Mouse (Mus musculus): ENCODE results near the gene Ralb. TPM values are rescaled to one million over a fixed set of nuclear protein-coding genes. Genes with fewer than 3 reads are reported as not detected.

Ralb gene
- polyA plus RNA-seq, 1 experiment, result 26.0 TPM

DNA sequence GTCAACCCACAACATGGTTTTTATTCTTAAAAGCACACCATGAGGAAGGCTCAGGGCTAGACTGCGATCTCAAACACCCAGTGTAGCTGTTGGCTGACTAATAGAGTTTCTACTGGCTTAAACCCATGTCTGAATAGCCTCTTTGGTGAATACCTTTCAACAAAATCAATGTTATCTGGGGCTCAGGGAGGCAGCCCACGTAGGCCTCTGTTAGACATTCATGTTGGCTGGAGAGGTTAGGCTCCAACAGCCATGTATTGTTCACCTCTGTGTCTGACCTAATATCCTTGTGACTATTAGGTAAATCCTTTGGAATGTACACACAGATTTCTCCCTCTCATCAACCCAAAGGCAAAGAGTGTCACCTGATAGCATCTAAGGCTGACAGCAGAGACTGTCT is 31.5 kb upstream of the Ralb start:
- no peak for TF ChIP-seq TCF12 (IDR thresholded peaks at IDR 0.05; ENCODE audit: insufficient read depth, poor library complexity, severe bottlenecking)
- TF ChIP-seq POLR2A (IDR thresholded peaks at IDR 0.05; ENCODE audit: insufficient read length, low read depth), result no peak
- no peak for TF ChIP-seq USF1 (IDR thresholded peaks at IDR 0.05; ENCODE audit: low read depth)
- no peak for TF ChIP-seq MAX (IDR thresholded peaks at IDR 0.05; ENCODE audit: low read depth)
- no peak for TF ChIP-seq SRF (IDR thresholded peaks at IDR 0.05; ENCODE audit: control insufficient read depth, insufficient read length, low read depth)
- no peak for TF ChIP-seq POLR2AphosphoS2 (IDR thresholded peaks at IDR 0.05; ENCODE audit: insufficient read length, low read depth)
- no peak for TF ChIP-seq MYOG (IDR thresholded peaks at IDR 0.05; ENCODE audit: control insufficient read depth in 1 of 3, insufficient read depth in 1 of 3, insufficient read length in 2 of 3, low read depth in 2 of 3)
- TF ChIP-seq TCF3 (IDR thresholded peaks at IDR 0.05; ENCODE audit: insufficient read length, low read depth), result no peak
- Histone ChIP-seq H3K4me3 (no peak overlapping the region), H3K4me2 (ENCODE audit: low read depth) (no peak overlapping the region), H3ac (ENCODE audit: control insufficient read depth, insufficient read length) (no peak overlapping the region), H3K36me3 (ENCODE audit: control insufficient read depth, insufficient read depth) (no peaks in the 10 kb centered on the region), H3K79me2 (ENCODE audit: control insufficient read depth, insufficient read depth) (no peaks in the 10 kb centered on the region), H3K27me3 (ENCODE audit: control insufficient read depth, insufficient read depth, insufficient read length) (no peaks in the 10 kb centered on the region)

DNA sequence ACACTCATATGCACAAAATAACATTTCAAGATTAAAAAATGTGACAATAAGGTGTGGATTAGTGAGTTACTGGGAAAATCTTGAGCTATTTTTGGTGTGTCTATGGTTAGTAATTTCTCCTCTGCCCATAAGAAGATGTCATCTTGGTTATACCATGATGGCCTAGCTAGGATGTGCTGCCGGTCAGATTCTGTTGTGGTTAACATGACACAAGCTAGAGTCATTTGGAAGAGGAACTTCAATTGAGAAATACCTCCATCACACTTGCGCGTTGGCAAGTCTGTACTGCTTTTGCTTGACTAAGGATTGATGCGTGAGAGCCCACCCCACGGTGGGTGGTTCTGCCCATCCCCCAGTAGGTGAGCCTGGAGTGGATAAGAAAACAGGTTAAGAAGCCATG is 29.7 kb upstream of the Ralb start:
- no peaks in the 10 kb centered on the region for H3K79me2 ChIP-seq (ENCODE audit: control insufficient read depth, insufficient read depth)
- H3K27me3 ChIP-seq (ENCODE audit: control insufficient read depth, insufficient read depth, insufficient read length), result no peaks in the 10 kb centered on the region
- H3K4me2 ChIP-seq (ENCODE audit: low read depth), result no peak overlapping the region
- H3ac ChIP-seq (ENCODE audit: control insufficient read depth, insufficient read length), result no peak overlapping the region
- H3K4me3 ChIP-seq, result no peak overlapping the region
- H3K36me3 ChIP-seq (ENCODE audit: control insufficient read depth, insufficient read depth), result no peaks in the 10 kb centered on the region
- no peak for TF ChIP-seq TCF3 (IDR thresholded peaks at IDR 0.05; ENCODE audit: insufficient read length, low read depth)
- TF ChIP-seq POLR2AphosphoS2 (IDR thresholded peaks at IDR 0.05; ENCODE audit: insufficient read length, low read depth), result no peak
- TF ChIP-seq E2F4 (IDR thresholded peaks at IDR 0.05; ENCODE audit: insufficient read depth), result no peak
- no peak for TF ChIP-seq REST (IDR thresholded peaks at IDR 0.05; ENCODE audit: insufficient read depth, insufficient read length)
- TF ChIP-seq POLR2A (IDR thresholded peaks at IDR 0.05; ENCODE audit: insufficient read length, low read depth), result no peak
- TF ChIP-seq MYOD1 (IDR thresholded peaks at IDR 0.05; ENCODE audit: control insufficient read depth in 1 of 3, insufficient read length in 2 of 3, low read depth in 2 of 3), result no peak
- TF ChIP-seq TCF12 (IDR thresholded peaks at IDR 0.05; ENCODE audit: insufficient read depth, poor library complexity, severe bottlenecking), result no peak
- TF ChIP-seq CEBPB (IDR thresholded peaks at IDR 0.05; ENCODE audit: insufficient read depth, poor library complexity, severe bottlenecking), result no peak
- no peak for TF ChIP-seq MYOG (IDR thresholded peaks at IDR 0.05; ENCODE audit: control insufficient read depth in 1 of 3, insufficient read depth in 1 of 3, insufficient read length in 2 of 3, low read depth in 2 of 3)
- TF ChIP-seq SRF (IDR thresholded peaks at IDR 0.05; ENCODE audit: control insufficient read depth, insufficient read length, low read depth), result no peak
- TF ChIP-seq MAX (IDR thresholded peaks at IDR 0.05; ENCODE audit: low read depth), result no peak
- no peak for TF ChIP-seq USF1 (IDR thresholded peaks at IDR 0.05; ENCODE audit: low read depth)

GRCm38 (mm10) chr1:119533093-119533805 is 28.7 kb upstream of the Ralb start:
- Histone ChIP-seq H3K4me2 (ENCODE audit: low read depth) (no peak overlapping the region), H3K27me3 (ENCODE audit: control insufficient read depth, insufficient read depth, insufficient read length) (no peaks in the 10 kb centered on the region)
- TF ChIP-seq TCF3 (IDR thresholded peaks at IDR 0.05; ENCODE audit: insufficient read length, low read depth), result no peak
- no peak for TF ChIP-seq POLR2A (IDR thresholded peaks at IDR 0.05; ENCODE audit: insufficient read length, low read depth)
- no peak for TF ChIP-seq CEBPB (IDR thresholded peaks at IDR 0.05; ENCODE audit: insufficient read depth, poor library complexity, severe bottlenecking)
- no peak for TF ChIP-seq E2F4 (IDR thresholded peaks at IDR 0.05; ENCODE audit: insufficient read depth)
- no peak for TF ChIP-seq MYOD1 (IDR thresholded peaks at IDR 0.05; ENCODE audit: control insufficient read depth in 1 of 3, insufficient read length in 2 of 3, low read depth in 2 of 3)
- TF ChIP-seq USF1 (IDR thresholded peaks at IDR 0.05; ENCODE audit: low read depth), result no peak
- TF ChIP-seq TCF12 (IDR thresholded peaks at IDR 0.05; ENCODE audit: insufficient read depth, poor library complexity, severe bottlenecking), result no peak

GRCm38 (mm10) chr1:119532165-119532564 is 27.6 kb upstream of the Ralb start:
- no peak for TF ChIP-seq MYOG (IDR thresholded peaks at IDR 0.05; ENCODE audit: control insufficient read depth in 1 of 3, insufficient read depth in 1 of 3, insufficient read length in 2 of 3, low read depth in 2 of 3)
- TF ChIP-seq E2F4 (IDR thresholded peaks at IDR 0.05; ENCODE audit: insufficient read depth), result no peak
- no peak for TF ChIP-seq POLR2AphosphoS2 (IDR thresholded peaks at IDR 0.05; ENCODE audit: insufficient read length, low read depth)
- TF ChIP-seq MAX (IDR thresholded peaks at IDR 0.05; ENCODE audit: low read depth), result no peak
- TF ChIP-seq SRF (IDR thresholded peaks at IDR 0.05; ENCODE audit: control insufficient read depth, insufficient read length, low read depth), result no peak
- TF ChIP-seq MYOD1 (IDR thresholded peaks at IDR 0.05; ENCODE audit: control insufficient read depth in 1 of 3, insufficient read length in 2 of 3, low read depth in 2 of 3), result no peak
- H3K79me2 ChIP-seq (ENCODE audit: control insufficient read depth, insufficient read depth), result no peaks in the 10 kb centered on the region
- H3K27me3 ChIP-seq (ENCODE audit: control insufficient read depth, insufficient read depth, insufficient read length), result no peaks in the 10 kb centered on the region
- peaks cover 7% of the 10 kb centered on the region for H3K36me3 ChIP-seq (ENCODE audit: control insufficient read depth, insufficient read depth)
- no peak overlapping the region for H3K4me3 ChIP-seq
- H3ac ChIP-seq (ENCODE audit: control insufficient read depth, insufficient read length), result no peak overlapping the region
- no peak overlapping the region for H3K4me2 ChIP-seq (ENCODE audit: low read depth)

More at GRCm38 (mm10) chr1:119533093-119533805, 28.7 kb upstream of the Ralb start:
- no peak overlapping the region for H3ac ChIP-seq (ENCODE audit: control insufficient read depth, insufficient read length)
- H3K4me3 ChIP-seq, result no peak overlapping the region
- peaks cover 3% of the 10 kb centered on the region for H3K36me3 ChIP-seq (ENCODE audit: control insufficient read depth, insufficient read depth)
- H3K79me2 ChIP-seq (ENCODE audit: control insufficient read depth, insufficient read depth), result no peaks in the 10 kb centered on the region

GRCm38 (mm10) chr1:119530941-119531340 is 26.3 kb upstream of the Ralb start:
- H3K79me2 ChIP-seq (ENCODE audit: control insufficient read depth, insufficient read depth), result peaks cover 10% of the 10 kb centered on the region
- H3K4me2 ChIP-seq (ENCODE audit: low read depth), result no peak overlapping the region
- no peak overlapping the region for H3K4me3 ChIP-seq
- H3K36me3 ChIP-seq (ENCODE audit: control insufficient read depth, insufficient read depth), result peaks cover 7% of the 10 kb centered on the region
- H3K27me3 ChIP-seq (ENCODE audit: control insufficient read depth, insufficient read depth, insufficient read length), result no peaks in the 10 kb centered on the region
- no peak overlapping the region for H3ac ChIP-seq (ENCODE audit: control insufficient read depth, insufficient read length)
- no peak for TF ChIP-seq POLR2A (IDR thresholded peaks at IDR 0.05; ENCODE audit: insufficient read length, low read depth)
- TF ChIP-seq USF1 (IDR thresholded peaks at IDR 0.05; ENCODE audit: low read depth), result no peak
- TF ChIP-seq SRF (IDR thresholded peaks at IDR 0.05; ENCODE audit: control insufficient read depth, insufficient read length, low read depth), result no peak
- no peak for TF ChIP-seq REST (IDR thresholded peaks at IDR 0.05; ENCODE audit: insufficient read depth, insufficient read length)
- TF ChIP-seq TCF3 (IDR thresholded peaks at IDR 0.05; ENCODE audit: insufficient read length, low read depth), result no peak
- no peak for TF ChIP-seq POLR2AphosphoS2 (IDR thresholded peaks at IDR 0.05; ENCODE audit: insufficient read length, low read depth)
- no peak for TF ChIP-seq MAX (IDR thresholded peaks at IDR 0.05; ENCODE audit: low read depth)
- TF ChIP-seq E2F4 (IDR thresholded peaks at IDR 0.05; ENCODE audit: insufficient read depth), result no peak
- TF ChIP-seq CEBPB (IDR thresholded peaks at IDR 0.05; ENCODE audit: insufficient read depth, poor library complexity, severe bottlenecking), result no peak
- TF ChIP-seq MYOD1 (IDR thresholded peaks at IDR 0.05; ENCODE audit: control insufficient read depth in 1 of 3, insufficient read length in 2 of 3, low read depth in 2 of 3), result no peak
- TF ChIP-seq MYOG (IDR thresholded peaks at IDR 0.05; ENCODE audit: control insufficient read depth in 1 of 3, insufficient read depth in 1 of 3, insufficient read length in 2 of 3, low read depth in 2 of 3), result no peak
- no peak for TF ChIP-seq TCF12 (IDR thresholded peaks at IDR 0.05; ENCODE audit: insufficient read depth, poor library complexity, severe bottlenecking)

All from myocyte (in vitro differentiated cells).